Mouse (Mus musculus) cerebellum, adult 2 months (tissue): ENCODE data around the gene Cd37. TPM values are rescaled to one million over a fixed set of nuclear protein-coding genes. Genes with fewer than 3 reads are reported as not detected.

ENCODE experiments used
- DNase-seq, 2 experiments: peaks; one replicate each; pipeline ENCODE4 v3.0.0; 2021
- H3K27ac ChIP-seq: fragments of 200-500 bp; 2 replicates; pipeline ENCODE4 v1.5.1; 2012; ENCODE audit warnings: low read length, control low read depth, inconsistent platforms; ENCODE audit not compliant: insufficient read depth
- H3K27me3 ChIP-seq: fragments of 200-500 bp; 2 replicates; pipeline ENCODE4 v1.6.1; 2012; ENCODE audit warnings: inconsistent platforms, mild to moderate bottlenecking, low read length, moderate library complexity; ENCODE audit not compliant: control insufficient read depth, insufficient read depth
- H3K4me1 ChIP-seq: fragments of 200-500 bp; 2 replicates; pipeline ENCODE4 v1.6.1; 2011; ENCODE audit warnings: low read length; ENCODE audit not compliant: control insufficient read depth, insufficient read depth
- H3K4me3 ChIP-seq: fragments of 200-500 bp; replicated peaks from 2 replicates; pipeline ENCODE3; 2011; ENCODE audit warnings: mild to moderate bottlenecking, low read depth, low read length, control low read depth; ENCODE audit not compliant: insufficient read depth
- CTCF ChIP-seq: fragments of 200-500 bp; IDR thresholded peaks from 2 replicates; pipeline ENCODE4 v1.5.1; 2011; ENCODE audit warnings: low read depth, mild to moderate bottlenecking, control low read depth, low read length, moderate library complexity, borderline replicate concordance; ENCODE audit not compliant: insufficient read depth
- POLR2A ChIP-seq: fragments of 200-500 bp; IDR thresholded peaks from 2 replicates; pipeline ENCODE4 v1.6.1; 2011; ENCODE audit warnings: low read length, control low read depth, borderline replicate concordance; ENCODE audit not compliant: insufficient read depth
- WGBS: fragments of 180-500 bp; shearing (Covaris S2); methylation state at CpG from one replicate; pipeline ENCODE4 v1.1.7; 2018; 5-methylcytosine and 5-hydroxymethylcytosine counted together
- polyA plus RNA-seq: library from polyadenylated mRNA; depleted of rRNA; stranded (reverse); fragments of >200 nt; gene quantifications from 2 replicates; pipeline ENCODE4 v1.2.3, GENCODE M21; 2012

Gene Cd37
- polyA plus RNA-seq, 1 experiment, result 4.3 TPM

- DNase-seq, result no peak
- H3K4me1 ChIP-seq, result no peaks in the 10 kb centered on the region
- no peaks in the 10 kb centered on the region for H3K27me3 ChIP-seq
- no peak overlapping the region for H3K27ac ChIP-seq
- WGBS, result 72% methylated on average over 7 of the region's 7 CpGs
- H3K4me3 ChIP-seq, result no peak overlapping the region
- TF ChIP-seq CTCF, result no peak
- TF ChIP-seq POLR2A, result no peak
Observed at GRCm38 (mm10) chr7:45240109-45240508, 1.2 kb upstream of the Cd37 start.

- Histone ChIP-seq H3K27ac (no peak overlapping the region), H3K27me3 (no peaks in the 10 kb centered on the region), H3K4me1 (peaks cover 6% of the 10 kb centered on the region), H3K4me3 (no peak overlapping the region)
- DNase-seq, result no peak
- 77% methylated on average over 17 of the region's 17 CpGs for WGBS
- no peak for TF ChIP-seq POLR2A
- TF ChIP-seq CTCF, result no peak
Observed at GRCm38 (mm10) chr7:45237747-45238699, 892 bp downstream of the Cd37 start.

GRCm38 (mm10) chr7:45235656-45236180 is 3.2 kb downstream of the Cd37 start:
- no peaks in the 10 kb centered on the region for H3K27me3 ChIP-seq
- H3K4me1 ChIP-seq, result peaks cover 6% of the 10 kb centered on the region
- TF ChIP-seq CTCF, result no peak
- TF ChIP-seq POLR2A, result no peak
- 69% methylated on average over 17 of the region's 17 CpGs for WGBS
- no peak overlapping the region for H3K4me3 ChIP-seq
- no peak overlapping the region for H3K27ac ChIP-seq
- no peak for DNase-seq

- H3K4me1 ChIP-seq, result peaks cover 6% of the 10 kb centered on the region
- no peaks in the 10 kb centered on the region for H3K27me3 ChIP-seq
- TF ChIP-seq CTCF (no peak), POLR2A (no peak)
- H3K27ac ChIP-seq, result no peak overlapping the region
- 43% methylated on average over 21 of the region's 21 CpGs for WGBS
- no peak for DNase-seq
- no peak overlapping the region for H3K4me3 ChIP-seq
Observed at GRCm38 (mm10) chr7:45234922-45235571, 3.9 kb downstream of the Cd37 start.

GRCm38 (mm10) chr7:45234333-45234841 is 4.5 kb downstream of the Cd37 start:
- 47% methylated on average over 29 of the region's 29 CpGs for WGBS
- H3K4me1 ChIP-seq, result peaks cover 6% of the 10 kb centered on the region
- no peak for DNase-seq
- no peak overlapping the region for H3K4me3 ChIP-seq
- TF ChIP-seq POLR2A, result no peak
- TF ChIP-seq CTCF, result no peak
- no peak overlapping the region for H3K27ac ChIP-seq
- no peaks in the 10 kb centered on the region for H3K27me3 ChIP-seq

GRCm38 (mm10) chr7:45233580-45234332 is 5.2 kb downstream of the Cd37 start:
- 25% methylated on average over 20 of the region's 20 CpGs for WGBS
- Histone ChIP-seq H3K4me3 (no peak overlapping the region), H3K4me1 (peaks cover 6% of the 10 kb centered on the region), H3K27me3 (no peaks in the 10 kb centered on the region), H3K27ac (no peak overlapping the region)
- TF ChIP-seq CTCF, result no peak
- TF ChIP-seq POLR2A, result no peak
- peak; percentile 29 to 32 for DNase-seq

- no peaks in the 10 kb centered on the region for H3K27me3 ChIP-seq
- H3K27ac ChIP-seq, result no peak overlapping the region
- H3K4me3 ChIP-seq, result no peak overlapping the region
- 62% methylated on average over 13 of the region's 13 CpGs for whole genome bisulfite sequencing
- no peak for DNase-seq
- H3K4me1 ChIP-seq, result peaks cover 6% of the 10 kb centered on the region
- TF ChIP-seq CTCF (no peak), POLR2A (no peak)
Observed at GRCm38 (mm10) chr7:45232716-45233465, 6.0 kb downstream of the Cd37 start.
